Comparison of ENCODE assay signal across 22 mouse cellular contexts in the genomic region with DNA sequence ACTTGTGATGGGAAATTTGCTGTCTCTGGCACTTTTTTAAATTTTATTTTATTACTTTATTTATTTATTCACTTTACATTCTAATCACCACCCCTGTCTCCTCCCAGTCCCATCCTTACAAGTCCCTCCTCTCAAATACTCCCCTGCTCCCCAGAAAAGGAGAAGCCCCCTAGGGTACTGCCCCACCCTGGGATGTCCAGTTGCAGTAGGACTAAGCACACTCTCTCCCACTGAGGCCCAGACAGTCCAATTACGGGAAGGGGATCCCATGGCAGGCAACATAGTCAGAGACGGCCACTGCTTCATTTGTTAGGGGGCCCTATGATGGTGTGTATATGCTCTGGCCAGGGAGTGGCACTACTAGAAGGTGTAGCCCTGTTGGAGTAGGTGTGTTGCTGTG. TPM values are rescaled to one million over a fixed set of nuclear protein-coding genes. Genes with fewer than 3 reads are reported as not detected.
DNase-seq lines count a peak whose midpoint lies in the region; ATAC-seq and TF ChIP-seq lines count a peak whose summit lies in the region.
"Had no signal": no experiment of that assay in that cellular context is flagged by ENCODE, and none has a peak within 500 bp of the region (broad histone marks: within the 10 kb centered on the region; RNA-seq: fewer than 3 reads in every experiment).

No protein-coding gene starts in this region.

- TF ChIP-seq CTCF in heart, adult 2 months (IDR thresholded peaks at IDR 0.05), result no peak

- DNase-seq in heart, adult 11 months, result peak; percentile 60
- no peak for DNase-seq in heart, adult 2 months
- DNase-seq in neural tube, embryonic 10.5 days (ENCODE audit: extremely low spot score, low spot score), result no peak
- DNase-seq: adrenal gland, adult 2 months; adrenal gland, postnatal 10 days; adrenal gland, postnatal 25 days; cerebellum, adult 11 months; cerebellum, adult 18-20 months; cerebellum, adult 8-10 months; cerebellum, adult 9-11 months; cerebellum, postnatal 14 days; cerebellum, postnatal 36 days; embryo, embryonic 11 days had no signal

- H3K4me1 ChIP-seq in heart, adult 2 months (ENCODE audit: control insufficient read depth, insufficient read depth, low read length), result no peaks in the 10 kb centered on the region
- H3K4me1 ChIP-seq in hindbrain, embryonic 15.5 days (replicated peaks), result peaks cover 15% of the 10 kb centered on the region
- H3K4me1 ChIP-seq in hindbrain, embryonic 13.5 days (replicated peaks), result peaks cover 17% of the 10 kb centered on the region
- peaks cover 59% of the 10 kb centered on the region for H3K4me1 ChIP-seq in neural tube, embryonic 13.5 days (replicated peaks)
- H3K4me1 ChIP-seq: embryonic facial prominence, embryonic 13.5 days; embryonic facial prominence, embryonic 15.5 days had no signal

- no peaks in the 10 kb centered on the region for H3K79me2 ChIP-seq in heart, adult 2 months (replicated peaks; ENCODE audit: control insufficient read depth, insufficient read depth, low read length)

- H3K4me3 ChIP-seq in heart, adult 2 months, result no peak overlapping the region
- no peak overlapping the region for H3K4me3 ChIP-seq in hindbrain, embryonic 15.5 days
- H3K4me3 ChIP-seq in hindbrain, embryonic 13.5 days, result no peak overlapping the region
- H3K4me3 ChIP-seq in neural tube, embryonic 13.5 days, result no peak overlapping the region
- H3K4me3 ChIP-seq: embryonic facial prominence, embryonic 13.5 days; embryonic facial prominence, embryonic 15.5 days; erythroblast, embryonic 14.5 days; forebrain, embryonic 13.5 days; forebrain, embryonic 15.5 days had no signal

- no peaks in the 10 kb centered on the region for H3K36me3 ChIP-seq in heart, adult 2 months (ENCODE audit: control insufficient read depth, insufficient read depth, low read length)
- no peaks in the 10 kb centered on the region for H3K36me3 ChIP-seq in hindbrain, embryonic 15.5 days
- H3K36me3 ChIP-seq in hindbrain, embryonic 13.5 days, result no peaks in the 10 kb centered on the region
- H3K36me3 ChIP-seq in neural tube, embryonic 13.5 days, result no peaks in the 10 kb centered on the region
- H3K36me3 ChIP-seq: embryonic facial prominence, embryonic 13.5 days; embryonic facial prominence, embryonic 15.5 days; forebrain, embryonic 15.5 days had no signal

- ATAC-seq in hindbrain, embryonic 15.5 days (ENCODE audit: low FRiP score, low read depth), result 0 out of 2 replicates have a peak, but pooled peaks have one; percentile 14
- ATAC-seq in hindbrain, embryonic 13.5 days (ENCODE audit: low FRiP score), result no peak
- ATAC-seq in neural tube, embryonic 13.5 days (ENCODE audit: low read depth), result peak; percentile 33; the same call in 1 of the 2 replicates
- ATAC-seq: forebrain, embryonic 13.5 days; forebrain, embryonic 15.5 days had no signal

- no peaks in the 10 kb centered on the region for H3K9me3 ChIP-seq in hindbrain, embryonic 15.5 days
- no peaks in the 10 kb centered on the region for H3K9me3 ChIP-seq in hindbrain, embryonic 13.5 days
- H3K9me3 ChIP-seq in neural tube, embryonic 13.5 days, result no peaks in the 10 kb centered on the region
- H3K9me3 ChIP-seq: embryonic facial prominence, embryonic 13.5 days; embryonic facial prominence, embryonic 15.5 days; forebrain, embryonic 13.5 days; forebrain, embryonic 15.5 days had no signal

- TF ChIP-seq POLR2A in heart, adult 2 months (IDR thresholded peaks at IDR 0.05; ENCODE audit: insufficient read depth, low read depth, low read length), result no peak

- no peak overlapping the region for H3K27ac ChIP-seq in heart, adult 2 months
- no peak overlapping the region for H3K27ac ChIP-seq in hindbrain, embryonic 15.5 days (replicated peaks)
- H3K27ac ChIP-seq in hindbrain, embryonic 13.5 days, result no peak overlapping the region
- no peak overlapping the region for H3K27ac ChIP-seq in neural tube, embryonic 13.5 days (replicated peaks)
- H3K27ac ChIP-seq: embryonic facial prominence, embryonic 13.5 days; embryonic facial prominence, embryonic 15.5 days; forebrain, embryonic 13.5 days; forebrain, embryonic 15.5 days had no signal

- no peak for TF ChIP-seq EP300 in heart, adult 2 months (IDR thresholded peaks at IDR 0.05; ENCODE audit: insufficient read depth, low read depth, low read length)

- H3K9ac ChIP-seq in heart, adult 2 months (ENCODE audit: low read depth, low read length), result no peak overlapping the region
- no peak overlapping the region for H3K9ac ChIP-seq in hindbrain, embryonic 15.5 days
- H3K9ac ChIP-seq in hindbrain, embryonic 13.5 days, result no peak overlapping the region
- H3K9ac ChIP-seq in neural tube, embryonic 13.5 days, result no peak overlapping the region
- H3K9ac ChIP-seq: embryonic facial prominence, embryonic 13.5 days; embryonic facial prominence, embryonic 15.5 days; forebrain, embryonic 13.5 days; forebrain, embryonic 15.5 days had no signal

- intact Hi-C loops in heart, adult 2 months (cut with DNase I), result no loop called here

- H3K27me3 ChIP-seq in heart, adult 2 months (ENCODE audit: control insufficient read depth, insufficient read depth, low read length), result no peaks in the 10 kb centered on the region
- no peaks in the 10 kb centered on the region for H3K27me3 ChIP-seq in hindbrain, embryonic 15.5 days
- H3K27me3 ChIP-seq in hindbrain, embryonic 13.5 days, result peaks cover 16% of the 10 kb centered on the region
- H3K27me3 ChIP-seq in neural tube, embryonic 13.5 days, result peaks cover 7% of the 10 kb centered on the region

- H3K4me2 ChIP-seq in hindbrain, embryonic 15.5 days, result no peak overlapping the region
- no peak overlapping the region for H3K4me2 ChIP-seq in hindbrain, embryonic 13.5 days
- no peak overlapping the region for H3K4me2 ChIP-seq in neural tube, embryonic 13.5 days
- H3K4me2 ChIP-seq: embryonic facial prominence, embryonic 13.5 days; embryonic facial prominence, embryonic 15.5 days; forebrain, embryonic 13.5 days; forebrain, embryonic 15.5 days had no signal

- WGBS in heart, adult 2 months, result 88% methylated on average over 2 of the region's 2 CpGs
- 83% methylated on average over 2 of the region's 2 CpGs for WGBS in hindbrain, embryonic 15.5 days
- 74% methylated on average over 2 of the region's 2 CpGs for WGBS in hindbrain, embryonic 13.5 days
- WGBS in neural tube, embryonic 13.5 days, result 89% methylated on average over 2 of the region's 2 CpGs

RNA-seq across cellular contexts. Expression of a gene that starts 6.6 kb away (rescaled TPM):
- total RNA-seq in heart, adult 2 months (2021), result 10 to 100 TPM in 1 of 2 experiments, 1 to 10 TPM in 1; 9.3 to 17.7 TPM
- 4.3 and 5.7 TPM in 2 replicates for polyA plus RNA-seq in heart, adult 2 months (2012; rRNA removed)
- polyA plus RNA-seq in hindbrain, embryonic 15.5 days (2015; fragmentation: Nextera tagmentation; extraction: Ambion mirVana), result 54.2 and 56.7 TPM in 2 replicates
- 47.2 and 61.1 TPM in 2 replicates for polyA plus RNA-seq in hindbrain, embryonic 13.5 days (2015; fragmentation: Nextera tagmentation; extraction: Ambion mirVana)
- polyA plus RNA-seq in neural tube, embryonic 13.5 days (2015; fragmentation: Nextera tagmentation; extraction: Ambion mirVana), result 66.1 and 71.5 TPM in 2 replicates
- total RNA-seq: MEL had no signal
